Mouse (Mus musculus) ES-E14 (cell line): ENCODE measurements around the gene Aspdh. TPM values are rescaled to one million over a fixed set of nuclear protein-coding genes. Genes with fewer than 3 reads are reported as not detected.
A peak's percentile ranks its signal among the peaks of the same experiment; 100 is the strongest.

Source experiments
- DNase-seq: peaks from one replicate; pipeline ENCODE4 v3.0.0-alpha.2; 2013; ENCODE audit warnings: low read depth, low spot score
- H3K27ac ChIP-seq: 2 replicates; pipeline ENCODE4 v1.5.1; 2012; ENCODE audit warnings: low read depth, mild to moderate bottlenecking, low read length, moderate library complexity, mixed read lengths; ENCODE audit not compliant: poor library complexity, insufficient read depth, severe bottlenecking
- H3K36me3 ChIP-seq: 2 replicates; pipeline ENCODE4 v1.6.1; 2012; ENCODE audit warnings: mild to moderate bottlenecking, low read length, moderate library complexity, mixed read lengths; ENCODE audit not compliant: control insufficient read depth, poor library complexity, insufficient read depth, severe bottlenecking
- H3K4me1 ChIP-seq, 2 experiments: fragments of 150-350 bp in 1 of 2; sonication (generic) in 1 of 2; 2 replicates each; pipeline ENCODE4 v1.6.1; 2012; ENCODE audit warnings: low read length in 2 of 2, mild to moderate bottlenecking in 1 of 2, mixed read lengths in 1 of 2; ENCODE audit not compliant: control insufficient read depth in 2 of 2, insufficient read depth in 2 of 2, poor library complexity in 1 of 2
- H3K4me3 ChIP-seq, 2 experiments: fragments of 150-350 bp in 1 of 2; sonication (generic) in 1 of 2; 2 replicates each; pipeline ENCODE4 v1.5.1; 2012; ENCODE audit warnings: low read length in 2 of 2, low read depth in 1 of 2, mild to moderate bottlenecking in 1 of 2, mixed read lengths in 1 of 2; ENCODE audit not compliant: insufficient read depth in 1 of 2, poor library complexity in 1 of 2, severe bottlenecking in 1 of 2
- H3K9ac ChIP-seq: 2 replicates; pipeline ENCODE4 v1.6.1; 2012; ENCODE audit warnings: low read depth, mild to moderate bottlenecking, low read length, mixed read lengths; ENCODE audit not compliant: poor library complexity, insufficient read depth, severe bottlenecking
- H3K9me3 ChIP-seq: fragments of 150-350 bp; sonication (generic); 2 replicates; pipeline ENCODE4 v1.6.1; 2012; ENCODE audit warnings: low read depth, mild to moderate bottlenecking, low read length; ENCODE audit not compliant: control insufficient read depth, insufficient read depth
- CHD2 ChIP-seq: IDR thresholded peaks from 2 replicates; pipeline ENCODE4 v1.6.1; 2014; ENCODE audit warnings: mild to moderate bottlenecking, low read depth, low read length, inconsistent platforms
- HCFC1 ChIP-seq: IDR thresholded peaks from 2 replicates; pipeline ENCODE4 v1.6.1; 2012; ENCODE audit warnings: low read length, inconsistent platforms, borderline replicate concordance; ENCODE audit not compliant: insufficient read depth
- MAFK ChIP-seq: IDR thresholded peaks from 2 replicates; pipeline ENCODE4 v1.6.1; 2014; ENCODE audit warnings: mild to moderate bottlenecking, low read depth, low read length, inconsistent platforms; ENCODE audit not compliant: insufficient read depth
- ZC3H11A ChIP-seq: IDR thresholded peaks from 2 replicates; pipeline ENCODE4 v1.6.1; 2012; ENCODE audit warnings: low read depth, mild to moderate bottlenecking, inconsistent platforms, low read length, borderline replicate concordance
- ZNF384 ChIP-seq: IDR thresholded peaks from 2 replicates; pipeline ENCODE4 v1.6.1; 2012; ENCODE audit warnings: low read depth, low read length, inconsistent platforms
- in situ Hi-C, 2 experiments: fragments of 600-800 bp; cut with MboI; formaldehyde crosslinking; loops; one replicate each; pipeline ENCODE4 v1.15.1; 2025; ENCODE audit warnings: low sequenced_read_pairs in 2 of 2, inconsistent platforms in 1 of 2; ENCODE audit not compliant: unreplicated experiment in 2 of 2
- total RNA-seq: library from RNA; depleted of rRNA; stranded (reverse); fragments of 300-350 nt; gene quantifications from 2 replicates; pipeline ENCODE4 v1.2.3, GENCODE M21; 2012

Gene Aspdh
- total RNA-seq, 1 experiment = not detected

DNA sequence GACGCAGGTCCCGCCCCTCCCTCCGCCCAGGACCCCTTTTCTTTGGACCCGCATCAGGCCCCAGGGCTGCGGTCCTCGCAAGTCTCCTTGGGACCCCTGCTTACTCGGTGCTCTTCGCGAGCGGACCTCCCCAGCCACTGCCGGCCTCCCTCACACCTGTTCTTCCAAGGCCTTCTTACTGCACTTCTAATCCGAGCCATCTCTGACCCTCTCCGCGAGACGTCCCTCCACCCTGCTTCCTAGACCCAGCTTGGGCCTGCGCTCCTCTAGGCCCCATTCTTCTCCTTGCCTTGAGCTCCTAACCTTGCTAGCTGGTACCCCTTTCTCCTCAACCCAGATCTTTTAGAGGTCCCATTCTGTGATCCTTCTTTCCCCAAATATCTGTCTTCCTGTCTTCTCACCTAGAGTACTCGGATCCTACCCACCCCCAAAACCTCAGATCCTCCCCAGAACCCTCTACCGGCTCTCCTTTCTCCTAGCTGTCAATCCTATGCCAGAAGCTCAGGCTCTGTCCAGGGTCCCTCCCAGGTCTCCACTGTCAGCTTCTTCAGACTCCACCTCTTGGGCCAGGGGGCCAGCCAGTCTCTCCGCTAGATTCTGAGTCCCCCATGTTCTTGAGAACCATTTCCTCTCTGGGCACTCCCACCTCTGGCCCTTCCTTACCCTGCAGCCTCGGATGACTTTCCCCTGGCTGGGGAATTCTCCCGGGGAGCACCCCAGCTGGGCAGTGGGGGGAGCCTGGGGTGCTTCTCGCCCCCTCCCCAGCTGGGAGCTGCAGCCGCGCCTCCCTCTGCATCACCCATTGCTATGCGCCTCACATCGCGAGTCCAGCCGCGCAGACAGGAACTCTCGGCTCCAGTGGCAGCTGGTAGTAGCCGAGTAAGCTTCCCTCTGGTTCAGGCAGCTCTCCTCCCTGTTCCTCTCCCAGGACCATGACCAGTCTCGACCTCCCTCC lies 35.4 kb upstream of the Aspdh start:
- no peak for TF ChIP-seq ZC3H11A
- no peak for TF ChIP-seq ZNF384
- TF ChIP-seq HCFC1 = no peak
- TF ChIP-seq MAFK = no peak
- TF ChIP-seq CHD2 = no peak
- H3K4me3 ChIP-seq = peak overlapping the region; percentile 52 to 78; a peak in 3 of 4 replicates
- H3K36me3 ChIP-seq = no peaks in the 10 kb centered on the region
- no peak overlapping the region for H3K9ac ChIP-seq
- in situ Hi-C loops = loop anchor here in 1 of 2 experiments (25.0 kb wide), 1 partner anchor 168 kb away; the partner anchor contains the start of genes Acp4 and Gm15517
- no peak for DNase-seq
- H3K9me3 ChIP-seq = no peaks in the 10 kb centered on the region
- H3K27ac ChIP-seq = no peak overlapping the region
- peaks cover 4 to 14% of the 10 kb centered on the region in 2 experiments; a peak in 2 of 4 replicates for H3K4me1 ChIP-seq

DNA sequence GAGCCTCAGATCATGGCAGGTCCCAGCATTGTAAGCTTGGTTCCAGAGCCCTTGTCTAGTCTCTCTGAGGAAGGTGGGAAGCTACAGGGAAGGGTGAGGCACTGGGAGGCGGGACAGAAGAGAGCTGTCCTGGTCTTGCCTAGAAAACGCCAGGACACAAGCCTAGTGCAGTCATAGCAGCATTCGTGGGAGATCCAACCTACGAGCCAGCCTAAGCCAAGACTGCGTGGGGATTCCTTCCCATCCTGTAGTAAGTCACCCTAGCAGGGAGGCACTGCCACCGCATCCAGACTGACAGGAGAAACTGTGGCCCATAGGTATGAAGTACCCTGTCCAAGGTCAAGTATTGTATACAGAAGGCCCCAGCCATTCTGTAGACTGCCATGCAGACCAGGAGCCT lies 32.6 kb upstream of the Aspdh start:
- Histone ChIP-seq H3K9ac (no peak overlapping the region), H3K36me3 (no peaks in the 10 kb centered on the region), H3K27ac (no peak overlapping the region), H3K4me1 (peaks cover 4 to 11% of the 10 kb centered on the region in 2 experiments; a peak in 2 of 4 replicates), H3K4me3 (no peak overlapping the region), H3K9me3 (no peaks in the 10 kb centered on the region)
- DNase-seq = no peak
- in situ Hi-C loops = loop anchor here in 1 of 2 experiments (25.0 kb wide), 1 partner anchor 170 kb away; the partner anchor contains the start of genes Acp4 and Gm15517
- TF ChIP-seq ZC3H11A (no peak), CHD2 (no peak)

- peak; percentile 100 for DNase-seq
- no peaks in the 10 kb centered on the region for H3K9me3 ChIP-seq
- TF ChIP-seq ZNF384 (no peak), MAFK (peak; percentile 97)
- peaks cover 4 to 8% of the 10 kb centered on the region in 2 experiments; a peak in 2 of 4 replicates for H3K4me1 ChIP-seq
- H3K9ac ChIP-seq = no peak overlapping the region
- no peak overlapping the region for H3K27ac ChIP-seq
- H3K36me3 ChIP-seq = no peaks in the 10 kb centered on the region
- in situ Hi-C loops = loop anchor here in 1 of 2 experiments (25.0 kb wide), 1 partner anchor 171 kb away; the partner anchor contains the start of genes Acp4 and Gm15517
- no peak overlapping the region for H3K4me3 ChIP-seq
Measured at GRCm38 (mm10) chr7:44433371-44433770, 31.8 kb upstream of the Aspdh start.

DNA sequence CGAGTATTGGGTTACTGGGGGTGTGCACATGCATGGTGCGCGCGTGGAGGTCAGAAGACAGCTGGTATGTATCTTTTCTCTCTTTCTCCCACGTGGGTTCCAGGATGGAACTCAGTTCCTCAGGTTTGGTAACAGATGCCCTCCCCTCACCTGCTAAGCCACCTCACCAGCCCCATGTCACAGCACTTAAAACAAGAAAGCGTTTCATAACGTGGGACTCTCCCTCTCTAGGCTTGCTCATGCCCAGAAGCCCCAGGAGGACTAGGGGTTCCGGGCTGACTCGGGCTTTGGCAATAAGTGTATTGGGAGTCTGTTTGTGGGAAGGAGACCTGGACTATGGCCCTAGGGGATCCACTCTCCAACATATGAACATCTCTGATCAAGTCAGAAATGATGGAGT lies 31.1 kb upstream of the Aspdh start:
- in situ Hi-C loops = loop anchor here in 1 of 2 experiments (25.0 kb wide), 1 partner anchor 172 kb away; the partner anchor contains the start of genes Acp4 and Gm15517
- no peak for DNase-seq
- TF ChIP-seq ZNF384 (no peak), HCFC1 (no peak), CHD2 (no peak), MAFK (no peak), ZC3H11A (no peak)
- no peak overlapping the region for H3K27ac ChIP-seq
- H3K36me3 ChIP-seq = no peaks in the 10 kb centered on the region
- no peaks in the 10 kb centered on the region for H3K9me3 ChIP-seq
- H3K9ac ChIP-seq = no peak overlapping the region
- peaks cover 4 to 8% of the 10 kb centered on the region in 2 experiments; a peak in 2 of 4 replicates for H3K4me1 ChIP-seq
- H3K4me3 ChIP-seq = no peak overlapping the region
